Mouse (Mus musculus) layer of hippocampus, adult 8-10 months (tissue): ENCODE data around the gene Snai3. TPM values are rescaled to one million over a fixed set of nuclear protein-coding genes. Genes with fewer than 3 reads are reported as not detected.

Experiments used
- DNase-seq, 2 experiments: peaks; one replicate each; pipeline ENCODE4 v3.0.0; 2022; ENCODE audit warnings: low spot score in 2 of 2
- total RNA-seq, 4 experiments: library from RNA; stranded (reverse); gene quantifications; 2 replicates each; pipeline ENCODE4 v1.2.4; 2022

Snai3 gene
- not detected for total RNA-seq

GRCm38 (mm10) chr8:122460524-122461472 lies at the start of gene Snai3:
TSS of gene Snai3 (minus strand) at chr8:122460733.
- DNase-seq = no peak

GRCm38 (mm10) chr8:122500856-122501255 lies 40.3 kb upstream of the Snai3 start:
- DNase-seq = peak in 1 of 2 experiments; percentile 79

- no peak for DNase-seq
These were observed 37.4 kb upstream of the Snai3 start for GRCm38 (mm10) chr8:122497912-122498311.

- no peak for DNase-seq
These were observed 36.6 kb upstream of the Snai3 start for GRCm38 (mm10) chr8:122497016-122497734.

GRCm38 (mm10) chr8:122488387-122488786 lies 27.9 kb upstream of the Snai3 start:
- peak in 1 of 2 experiments; percentile 43 for DNase-seq

- no peak for DNase-seq
These were observed 24.3 kb upstream of the Snai3 start for GRCm38 (mm10) chr8:122484831-122485230.

GRCm38 (mm10) chr8:122483877-122484276 lies 23.3 kb upstream of the Snai3 start:
- no peak for DNase-seq

- DNase-seq = no peak
These were observed 21.9 kb upstream of the Snai3 start for GRCm38 (mm10) chr8:122482448-122482847.

- DNase-seq = peak; percentile 72 to 87
These were observed 15.2 kb upstream of the Snai3 start, which contains the start of the genes Rnf166 and Ctu2 for GRCm38 (mm10) chr8:122475580-122476320. TSS of gene Rnf166 (minus strand) at chr8:122476064. TSS of gene Ctu2 (plus strand) at chr8:122476143.

- no peak for DNase-seq
These were observed 14.5 kb upstream of the Snai3 start for GRCm38 (mm10) chr8:122474951-122475560.

- no peak for DNase-seq
These were observed 13.4 kb upstream of the Snai3 start for GRCm38 (mm10) chr8:122473911-122474421.

- DNase-seq = no peak
These were observed 10.2 kb upstream of the Snai3 start for GRCm38 (mm10) chr8:122470691-122471090.

GRCm38 (mm10) chr8:122469965-122470364 lies 9.4 kb upstream of the Snai3 start:
- DNase-seq = no peak

GRCm38 (mm10) chr8:122469407-122469806 lies 8.9 kb upstream of the Snai3 start:
- DNase-seq = no peak

- no peak for DNase-seq
These were observed 7.3 kb upstream of the Snai3 start for GRCm38 (mm10) chr8:122467816-122468215.

GRCm38 (mm10) chr8:122464985-122465384 lies 4.5 kb upstream of the Snai3 start:
- no peak for DNase-seq

GRCm38 (mm10) chr8:122463651-122464640 lies 3.4 kb upstream of the Snai3 start:
- no peak for DNase-seq

- DNase-seq = no peak
These were observed 2.0 kb upstream of the Snai3 start for GRCm38 (mm10) chr8:122462510-122462909.

- DNase-seq = peak; percentile 56 to 63
These were observed 1.1 kb upstream of the Snai3 start for GRCm38 (mm10) chr8:122461473-122462148.
